Mouse (Mus musculus) limb, embryonic 14.5 days (tissue): ENCODE measurements around the gene Cwc25. TPM values are rescaled to one million over a fixed set of nuclear protein-coding genes. Genes with fewer than 3 reads are reported as not detected.

Source experiments
- ATAC-seq: fragments of 200-750 bp; cut with Nextera tagmentation; 2 replicates; pipeline ENCODE4 v1.8.0; 2017; ENCODE audit warnings: low read depth, moderate number of reproducible peaks, moderate TSS enrichment; ENCODE audit not compliant: low FRiP score
- DNase-seq: peaks from one replicate; pipeline ENCODE4 v3.0.0-alpha.2; 2015; ENCODE audit warnings: low spot score
- H3K27ac ChIP-seq: fragments of 300-500 bp; sonication (generic); replicated peaks from 2 replicates; pipeline ENCODE4 v1.5.1; 2014; ENCODE audit warnings: low read depth, mild to moderate bottlenecking, low read length, moderate library complexity, mixed read lengths
- H3K27me3 ChIP-seq: fragments of 300-500 bp; sonication (generic); 2 replicates; pipeline ENCODE4 v1.6.1; 2014; ENCODE audit warnings: low read length, mixed read lengths; ENCODE audit not compliant: control insufficient read depth, insufficient read depth
- H3K36me3 ChIP-seq: fragments of 300-500 bp; sonication (generic); 2 replicates; pipeline ENCODE4 v1.6.1; 2014; ENCODE audit warnings: mild to moderate bottlenecking, low read length, moderate library complexity, mixed read lengths; ENCODE audit not compliant: control insufficient read depth, insufficient read depth
- H3K4me1 ChIP-seq: fragments of 300-500 bp; sonication (generic); 2 replicates; pipeline ENCODE4 v1.6.1; 2014; ENCODE audit warnings: antibody characterized with exemption, low read length, mixed read lengths; ENCODE audit not compliant: control insufficient read depth, insufficient read depth
- H3K4me2 ChIP-seq: fragments of 300-500 bp; sonication (generic); replicated peaks from 2 replicates; pipeline ENCODE4 v1.6.1; 2014; ENCODE audit warnings: low read depth, mild to moderate bottlenecking, low read length, moderate library complexity; ENCODE audit not compliant: severe bottlenecking
- H3K4me3 ChIP-seq: fragments of 300-500 bp; sonication (generic); replicated peaks from 2 replicates; pipeline ENCODE4 v1.5.1; 2014; ENCODE audit warnings: low read length
- H3K9ac ChIP-seq: fragments of 300-500 bp; sonication (generic); 2 replicates; pipeline ENCODE4 v1.6.1; 2014; ENCODE audit warnings: mild to moderate bottlenecking, low read depth, low read length, moderate library complexity; ENCODE audit not compliant: severe bottlenecking
- H3K9me3 ChIP-seq: fragments of 300-500 bp; sonication (generic); 2 replicates; pipeline ENCODE4 v1.6.1; 2016; ENCODE audit warnings: low read length; ENCODE audit not compliant: control insufficient read depth
- POLR2A ChIP-seq: fragments of 200-500 bp; IDR thresholded peaks from 2 replicates; pipeline ENCODE4 v1.8.0; 2012; ENCODE audit warnings: inconsistent platforms, mild to moderate bottlenecking, moderate library complexity, borderline replicate concordance; ENCODE audit not compliant: insufficient read depth, insufficient read length; ENCODE audit errors: extremely low read depth
- WGBS: fragments of 180-500 bp; shearing (Covaris S2); extraction: QIAGEN DNeasy Blood & Tissue Kit; methylation state at CpG from one replicate; pipeline ENCODE4 v1.1.7; 2014; 5-methylcytosine and 5-hydroxymethylcytosine counted together
- polyA plus RNA-seq, 2 experiments: library from polyadenylated mRNA; depleted of rRNA in 1 of 2; stranded (reverse) in 1 of 2; unstranded in 1 of 2; fragments of >200 nt; fragmentation: Nextera tagmentation in 1 of 2; extraction: Ambion mirVana in 1 of 2; gene quantifications; 2 replicates each; pipeline versions ENCODE4 v1.2.1 to v1.2.3; 2012 to 2014

Cwc25 gene
- polyA plus RNA-seq, 2 experiments, result 11.6 to 20.6 TPM

GRCm38 (mm10) chr11:97723709-97724108 lies 42.6 kb downstream of the Cwc25 start:
- no peak for DNase-seq
- H3K9me3 ChIP-seq, result peaks cover 5% of the 10 kb centered on the region; the same call in 1 of the 2 replicates
- H3K9ac ChIP-seq, result no peak overlapping the region
- H3K4me2 ChIP-seq, result no peak overlapping the region
- TF ChIP-seq POLR2A, result no peak
- WGBS, result 75% methylated on average over 7 of the region's 7 CpGs
- H3K4me3 ChIP-seq, result no peak overlapping the region
- peaks cover 97% of the 10 kb centered on the region for H3K36me3 ChIP-seq
- no peak for ATAC-seq
- no peaks in the 10 kb centered on the region for H3K4me1 ChIP-seq
- H3K27ac ChIP-seq, result no peak overlapping the region
- no peaks in the 10 kb centered on the region for H3K27me3 ChIP-seq

GRCm38 (mm10) chr11:97721338-97721737 lies 45.0 kb downstream of the Cwc25 start:
- Histone ChIP-seq H3K9ac (no peak overlapping the region), H3K4me2 (no peak overlapping the region), H3K9me3 (peaks cover 5% of the 10 kb centered on the region; the same call in 1 of the 2 replicates), H3K4me3 (no peak overlapping the region), H3K36me3 (peaks cover 97% of the 10 kb centered on the region), H3K27me3 (no peaks in the 10 kb centered on the region), H3K27ac (no peak overlapping the region), H3K4me1 (no peaks in the 10 kb centered on the region)
- 69% methylated on average over 4 of the region's 4 CpGs for WGBS
- no peak for DNase-seq
- no peak for ATAC-seq
- no peak for TF ChIP-seq POLR2A

- H3K4me3 ChIP-seq, result no peak overlapping the region
- peaks cover 82% of the 10 kb centered on the region for H3K36me3 ChIP-seq
- WGBS, result 95% methylated on average over 4 of the region's 4 CpGs
- peaks cover 5% of the 10 kb centered on the region; the same call in 1 of the 2 replicates for H3K9me3 ChIP-seq
- no peak overlapping the region for H3K27ac ChIP-seq
- ATAC-seq (no peak), DNase-seq (no peak)
- H3K4me2 ChIP-seq, result no peak overlapping the region
- H3K9ac ChIP-seq, result no peak overlapping the region
- no peaks in the 10 kb centered on the region for H3K4me1 ChIP-seq
- no peak for TF ChIP-seq POLR2A
- H3K27me3 ChIP-seq, result no peaks in the 10 kb centered on the region
Observed at GRCm38 (mm10) chr11:97719041-97719440, 47.3 kb downstream of the Cwc25 start.

GRCm38 (mm10) chr11:97718281-97718860 lies 48.0 kb downstream of the Cwc25 start:
- H3K4me3 ChIP-seq, result no peak overlapping the region
- H3K27ac ChIP-seq, result no peak overlapping the region
- peaks cover 5% of the 10 kb centered on the region; the same call in 1 of the 2 replicates for H3K9me3 ChIP-seq
- no peak for DNase-seq
- no peaks in the 10 kb centered on the region for H3K4me1 ChIP-seq
- no peak overlapping the region for H3K4me2 ChIP-seq
- no peak overlapping the region for H3K9ac ChIP-seq
- H3K27me3 ChIP-seq, result no peaks in the 10 kb centered on the region
- peaks cover 82% of the 10 kb centered on the region for H3K36me3 ChIP-seq
- no peak for TF ChIP-seq POLR2A
- 81% methylated on average over 15 of the region's 15 CpGs for WGBS
- no peak for ATAC-seq

- Histone ChIP-seq H3K27me3 (no peaks in the 10 kb centered on the region), H3K9me3 (peaks cover 5% of the 10 kb centered on the region; the same call in 1 of the 2 replicates), H3K27ac (no peak overlapping the region), H3K4me1 (no peaks in the 10 kb centered on the region), H3K4me3 (no peak overlapping the region), H3K4me2 (no peak overlapping the region), H3K36me3 (peaks cover 84% of the 10 kb centered on the region), H3K9ac (no peak overlapping the region)
- 89% methylated on average over 26 of the region's 26 CpGs for WGBS
- DNase-seq, result no peak
- no peak for TF ChIP-seq POLR2A
- ATAC-seq, result no peak
Observed at GRCm38 (mm10) chr11:97717369-97718280, 48.7 kb downstream of the Cwc25 start.
